Mouse (Mus musculus): ENCODE data around the gene Tdrd12.

DNA sequence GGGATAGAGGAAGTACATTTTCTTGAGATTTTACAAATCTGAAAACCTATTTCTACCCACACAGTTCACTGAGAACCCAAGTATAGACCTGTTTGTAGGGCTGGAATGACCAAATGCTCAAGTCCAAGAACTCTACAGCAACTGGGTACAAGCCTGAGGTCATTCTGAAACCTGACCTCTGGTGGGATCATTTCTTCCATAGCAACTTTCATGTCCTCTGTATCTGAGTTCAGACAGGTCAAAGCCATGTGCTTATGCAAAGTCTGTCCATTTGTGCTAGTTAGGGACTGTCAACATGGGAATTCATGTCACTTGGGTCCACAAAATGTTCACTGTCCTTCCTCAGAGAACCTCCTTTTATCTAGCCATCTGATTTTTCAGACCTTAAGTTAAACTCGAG lies 46.5 kb downstream of the Tdrd12 start:
- no peak for TF ChIP-seq POLR2A (IDR thresholded peaks at IDR 0.05; ENCODE audit: low read depth, low read length)
- no peak for TF ChIP-seq CTCF (IDR thresholded peaks at IDR 0.05; ENCODE audit: extremely low read depth, insufficient read depth, insufficient read length, insufficient replicate concordance)
